Mouse (Mus musculus): ENCODE data around the gene Gm38431. TPM values are rescaled to one million over a fixed set of nuclear protein-coding genes. Genes with fewer than 3 reads are reported as not detected.
"Not testable (repeated sequence)": the region's sequence is repeated elsewhere in the genome, so short reads cannot be mapped to it uniquely, and the experiment has no call there.

Gm38431 gene
- polyA plus RNA-seq, 1 experiment from 2014 or later: 2.8 TPM

- WGBS: 81% methylated on average over 2 of the region's 2 CpGs
- no peaks in the 10 kb centered on the region for H3K4me1 ChIP-seq
- peaks cover 44% of the 10 kb centered on the region for H3K36me3 ChIP-seq (replicated peaks)
- no peak overlapping the region for H3K27ac ChIP-seq
- no peaks in the 10 kb centered on the region for H3K9me3 ChIP-seq
- no peaks in the 10 kb centered on the region for H3K27me3 ChIP-seq
- no peak overlapping the region for H3K4me3 ChIP-seq (replicated peaks)
- ATAC-seq (ENCODE audit: low FRiP score): no peak
- no peak overlapping the region for H3K4me2 ChIP-seq
- no peak overlapping the region for H3K9ac ChIP-seq
Measured at GRCm38 (mm10) chr9:21062928-21063327, 28.9 kb downstream of the Gm38431 start.

GRCm38 (mm10) chr9:21051578-21051977, 40.2 kb downstream of the Gm38431 start:
- H3K36me3 ChIP-seq (replicated peaks): no peaks in the 10 kb centered on the region
- WGBS: 67% methylated on average over 10 of the region's 10 CpGs
- peaks cover 15% of the 10 kb centered on the region for H3K27me3 ChIP-seq
- no peak overlapping the region for H3K9ac ChIP-seq
- H3K9me3 ChIP-seq: no peaks in the 10 kb centered on the region
- no peaks in the 10 kb centered on the region for H3K4me1 ChIP-seq
- H3K4me2 ChIP-seq: no peak overlapping the region
- ATAC-seq (ENCODE audit: low FRiP score): no peak
- no peak overlapping the region for H3K27ac ChIP-seq
- H3K4me3 ChIP-seq (replicated peaks): no peak overlapping the region

- peaks cover 25% of the 10 kb centered on the region for H3K27me3 ChIP-seq
- H3K9ac ChIP-seq: no peak overlapping the region
- ATAC-seq (ENCODE audit: low FRiP score): no peak
- no peak overlapping the region for H3K4me3 ChIP-seq (replicated peaks)
- no peak overlapping the region for H3K4me2 ChIP-seq
- no peak overlapping the region for H3K27ac ChIP-seq
- H3K36me3 ChIP-seq (replicated peaks): no peaks in the 10 kb centered on the region
- no peaks in the 10 kb centered on the region for H3K4me1 ChIP-seq
- no peaks in the 10 kb centered on the region for H3K9me3 ChIP-seq
- WGBS: 89% methylated on average over 3 of the region's 3 CpGs
Measured at GRCm38 (mm10) chr9:21045235-21045634, 46.6 kb downstream of the Gm38431 start.

- WGBS: 56% methylated on average over 1 of the region's 1 CpGs
- not testable (repeated sequence) for H3K4me1 ChIP-seq; H3K9me3 ChIP-seq; H3K36me3 ChIP-seq (replicated peaks); H3K4me2 ChIP-seq; H3K4me3 ChIP-seq (replicated peaks); ATAC-seq (ENCODE audit: low FRiP score); H3K9ac ChIP-seq; H3K27ac ChIP-seq
- peaks cover 30% of the 10 kb centered on the region for H3K27me3 ChIP-seq
Measured at GRCm38 (mm10) chr9:21044785-21045184, 47.0 kb downstream of the Gm38431 start.

- no peak for ATAC-seq (ENCODE audit: low FRiP score)
- no peak overlapping the region for H3K27ac ChIP-seq
- 90% methylated on average over 4 of the region's 4 CpGs for WGBS
- H3K27me3 ChIP-seq: peaks cover 42% of the 10 kb centered on the region
- no peak overlapping the region for H3K4me3 ChIP-seq (replicated peaks)
- no peaks in the 10 kb centered on the region for H3K4me1 ChIP-seq
- H3K4me2 ChIP-seq: no peak overlapping the region
- H3K36me3 ChIP-seq (replicated peaks): no peaks in the 10 kb centered on the region
- no peak overlapping the region for H3K9ac ChIP-seq
- no peaks in the 10 kb centered on the region; the same call in 1 of the 2 replicates for H3K9me3 ChIP-seq
Measured at GRCm38 (mm10) chr9:21043563-21043962, 48.2 kb downstream of the Gm38431 start.

GRCm38 (mm10) chr9:21041308-21041707, 50.5 kb downstream of the Gm38431 start:
- Histone ChIP-seq H3K4me2 (no peak overlapping the region), H3K36me3 (replicated peaks) (no peaks in the 10 kb centered on the region), H3K9me3 (no peaks in the 10 kb centered on the region; the same call in 1 of the 2 replicates), H3K4me3 (replicated peaks) (no peak overlapping the region), H3K27ac (no peak overlapping the region), H3K27me3 (peaks cover 57% of the 10 kb centered on the region), H3K4me1 (peaks cover 14% of the 10 kb centered on the region), H3K9ac (no peak overlapping the region)
- ATAC-seq (ENCODE audit: low FRiP score): no peak
- 47% methylated on average over 4 of the region's 4 CpGs for WGBS

- no peak for ATAC-seq (ENCODE audit: low FRiP score)
- Histone ChIP-seq H3K4me1 (peaks cover 16% of the 10 kb centered on the region), H3K4me2 (no peak overlapping the region), H3K27ac (no peak overlapping the region), H3K27me3 (peaks cover 70% of the 10 kb centered on the region), H3K4me3 (replicated peaks) (no peak overlapping the region), H3K9ac (no peak overlapping the region), H3K9me3 (no peaks in the 10 kb centered on the region; the same call in 1 of the 2 replicates), H3K36me3 (replicated peaks) (no peaks in the 10 kb centered on the region)
- 79% methylated on average over 3 of the region's 3 CpGs for WGBS
Measured at GRCm38 (mm10) chr9:21039779-21040178, 52.0 kb downstream of the Gm38431 start.

- H3K36me3 ChIP-seq (replicated peaks): no peaks in the 10 kb centered on the region
- H3K4me2 ChIP-seq: peak overlapping the region; percentile 53
- H3K9me3 ChIP-seq: no peaks in the 10 kb centered on the region; the same call in 1 of the 2 replicates
- peaks cover 93% of the 10 kb centered on the region for H3K27me3 ChIP-seq
- peak; percentile 30; the same call in 1 of the 2 replicates for ATAC-seq (ENCODE audit: low FRiP score)
- H3K27ac ChIP-seq: no peak overlapping the region
- peak overlapping the region; percentile 37 for H3K4me3 ChIP-seq (replicated peaks)
- H3K9ac ChIP-seq: peak overlapping the region; percentile 25; the same call in 1 of the 2 replicates
- peaks cover 29% of the 10 kb centered on the region for H3K4me1 ChIP-seq
- WGBS: 1% methylated on average over 31 of the region's 31 CpGs
Measured at GRCm38 (mm10) chr9:21037481-21037891, 54.3 kb downstream of the Gm38431 start.

- ATAC-seq (ENCODE audit: low FRiP score): no peak
- Histone ChIP-seq H3K9ac (no peak overlapping the region), H3K4me2 (peak overlapping the region; percentile 53), H3K27me3 (peaks cover 97% of the 10 kb centered on the region), H3K4me1 (peaks cover 36% of the 10 kb centered on the region), H3K27ac (no peak overlapping the region), H3K9me3 (no peaks in the 10 kb centered on the region; the same call in 1 of the 2 replicates), H3K4me3 (replicated peaks) (peak overlapping the region; percentile 37), H3K36me3 (replicated peaks) (no peaks in the 10 kb centered on the region)
- under 1% methylated on average over 22 of the region's 22 CpGs for WGBS
Measured at GRCm38 (mm10) chr9:21036666-21037065, 55.1 kb downstream of the Gm38431 start.

- Histone ChIP-seq H3K27ac (no peak overlapping the region), H3K4me2 (no peak overlapping the region), H3K36me3 (replicated peaks) (no peaks in the 10 kb centered on the region), H3K4me1 (peaks cover 41% of the 10 kb centered on the region), H3K9ac (no peak overlapping the region), H3K9me3 (no peaks in the 10 kb centered on the region; the same call in 1 of the 2 replicates), H3K4me3 (replicated peaks) (peak overlapping the region; percentile 2; the same call in 1 of the 2 replicates), H3K27me3 (peaks cover 99% of the 10 kb centered on the region)
- WGBS: 7% methylated on average over 20 of the region's 20 CpGs
- ATAC-seq (ENCODE audit: low FRiP score): no peak
Measured at GRCm38 (mm10) chr9:21036161-21036560, 55.6 kb downstream of the Gm38431 start.

- no peak for ATAC-seq (ENCODE audit: low FRiP score)
- Histone ChIP-seq H3K27ac (no peak overlapping the region), H3K4me1 (peaks cover 47% of the 10 kb centered on the region), H3K9ac (no peak overlapping the region), H3K4me2 (no peak overlapping the region), H3K27me3 (peaks cover 99% of the 10 kb centered on the region), H3K4me3 (replicated peaks) (no peak overlapping the region), H3K9me3 (no peaks in the 10 kb centered on the region; the same call in 1 of the 2 replicates), H3K36me3 (replicated peaks) (no peaks in the 10 kb centered on the region)
- WGBS: 17% methylated on average over 9 of the region's 9 CpGs
Measured at GRCm38 (mm10) chr9:21035586-21035985, 56.2 kb downstream of the Gm38431 start.

- no peak overlapping the region for H3K9ac ChIP-seq
- peaks cover 99% of the 10 kb centered on the region for H3K27me3 ChIP-seq
- H3K27ac ChIP-seq: no peak overlapping the region
- no peaks in the 10 kb centered on the region; the same call in 1 of the 2 replicates for H3K9me3 ChIP-seq
- H3K4me3 ChIP-seq (replicated peaks): 0 out of 2 replicates have a peak overlapping the region, but pooled peaks have one; percentile 7
- H3K36me3 ChIP-seq (replicated peaks): no peaks in the 10 kb centered on the region
- WGBS: 3% methylated on average over 17 of the region's 17 CpGs
- no peak overlapping the region for H3K4me2 ChIP-seq
- ATAC-seq (ENCODE audit: low FRiP score): no peak
- peaks cover 57% of the 10 kb centered on the region for H3K4me1 ChIP-seq
Measured at GRCm38 (mm10) chr9:21034481-21035085, 57.2 kb downstream of the Gm38431 start.

GRCm38 (mm10) chr9:21033136-21033535, 58.7 kb downstream of the Gm38431 start:
- H3K27me3 ChIP-seq: peaks cover 99% of the 10 kb centered on the region
- peak overlapping the region; percentile 87 for H3K4me2 ChIP-seq
- H3K9ac ChIP-seq: peak overlapping the region; percentile 38; the same call in 1 of the 2 replicates
- WGBS: under 1% methylated on average over 34 of the region's 34 CpGs
- peaks cover 62% of the 10 kb centered on the region for H3K4me1 ChIP-seq
- no peaks in the 10 kb centered on the region for H3K36me3 ChIP-seq (replicated peaks)
- H3K9me3 ChIP-seq: no peaks in the 10 kb centered on the region
- peak; percentile 61 for ATAC-seq (ENCODE audit: low FRiP score)
- H3K4me3 ChIP-seq (replicated peaks): peak overlapping the region; percentile 46
- H3K27ac ChIP-seq: no peak overlapping the region

Measured in forebrain, embryonic 12.5 days (tissue).